Mouse (Mus musculus) embryonic facial prominence, embryonic 11.5 days (tissue): Measurements from ENCODE around the gene Serhl. TPM values are rescaled to one million over a fixed set of nuclear protein-coding genes. Genes with fewer than 3 reads are reported as not detected.
A peak's percentile ranks its signal among the peaks of the same experiment; 100 is the strongest.

ENCODE experiments used
- ATAC-seq: fragments of 200-750 bp; cut with Nextera tagmentation; replicated peaks from 2 replicates; pipeline ENCODE4 v1.8.0; 2017; ENCODE audit warnings: low read depth; ENCODE audit not compliant: insufficient number of reproducible peaks, low FRiP score, low TSS enrichment
- DNase-seq: peaks from one replicate; pipeline ENCODE4 v3.0.0-alpha.2; 2015; ENCODE audit warnings: low spot score
- H3K27ac ChIP-seq: fragments of 300-500 bp; sonication (generic); replicated peaks from 2 replicates; pipeline ENCODE4 v1.5.1; 2014; ENCODE audit warnings: mild to moderate bottlenecking, low read depth, low read length, control low read depth
- H3K27me3 ChIP-seq: fragments of 300-500 bp; sonication (generic); 2 replicates; pipeline ENCODE4 v1.6.1; 2014; ENCODE audit warnings: mild to moderate bottlenecking, low read length, moderate library complexity, mixed read lengths; ENCODE audit not compliant: control insufficient read depth, insufficient read depth
- H3K36me3 ChIP-seq: fragments of 300-500 bp; sonication (generic); replicated peaks from 2 replicates; pipeline ENCODE4 v1.6.1; 2014; ENCODE audit warnings: low read depth, mild to moderate bottlenecking, low read length, moderate library complexity, mixed read lengths; ENCODE audit not compliant: control insufficient read depth, insufficient read depth
- H3K4me1 ChIP-seq: fragments of 300-500 bp; sonication (generic); 2 replicates; pipeline ENCODE4 v1.6.1; 2014; ENCODE audit warnings: low read length, mixed read lengths; ENCODE audit not compliant: control insufficient read depth, insufficient read depth
- H3K4me2 ChIP-seq: fragments of 300-500 bp; sonication (generic); 2 replicates; pipeline ENCODE4 v1.6.1; 2014; ENCODE audit warnings: low read depth, mild to moderate bottlenecking, control low read depth, low read length, moderate library complexity
- H3K4me3 ChIP-seq: fragments of 300-500 bp; sonication (generic); 2 replicates; pipeline ENCODE4 v1.5.1; 2014; ENCODE audit warnings: low read depth, low read length, control low read depth
- H3K9ac ChIP-seq: fragments of 300-500 bp; sonication (generic); replicated peaks from 2 replicates; pipeline ENCODE4 v1.6.1; 2014; ENCODE audit warnings: mild to moderate bottlenecking, control low read depth, low read length
- H3K9me3 ChIP-seq: fragments of 300-500 bp; sonication (generic); replicated peaks from 2 replicates; pipeline ENCODE4 v1.6.1; 2016; ENCODE audit warnings: mild to moderate bottlenecking, low read length, inconsistent platforms, mixed read lengths; ENCODE audit not compliant: control insufficient read depth
- WGBS: fragments of 180-500 bp; shearing (Covaris S2); extraction: QIAGEN DNeasy Blood & Tissue Kit; methylation state at CpG from one replicate; pipeline ENCODE4 v1.1.7; 2014; 5-methylcytosine and 5-hydroxymethylcytosine counted together
- polyA plus RNA-seq: library from polyadenylated mRNA; unstranded; fragments of >200 nt; fragmentation: Nextera tagmentation; extraction: Ambion mirVana; gene quantifications from 2 replicates; pipeline ENCODE4 v1.2.1, GENCODE M21; 2014

The Serhl gene
- polyA plus RNA-seq, 1 experiment from 2014 or later: 43.5 TPM

GRCm38 (mm10) chr15:83068270-83068669, 21.0 kb upstream of the Serhl start:
- no peaks in the 10 kb centered on the region for H3K4me1 ChIP-seq
- DNase-seq: no peak
- no peak overlapping the region for H3K9ac ChIP-seq
- H3K9me3 ChIP-seq: no peaks in the 10 kb centered on the region
- H3K4me2 ChIP-seq: no peak overlapping the region
- no peaks in the 10 kb centered on the region for H3K36me3 ChIP-seq
- no peak for ATAC-seq
- H3K27me3 ChIP-seq: no peaks in the 10 kb centered on the region
- no peak overlapping the region for H3K4me3 ChIP-seq
- H3K27ac ChIP-seq: no peak overlapping the region
- 92% methylated on average over 5 of the region's 5 CpGs for WGBS

- no peaks in the 10 kb centered on the region for H3K9me3 ChIP-seq
- H3K27me3 ChIP-seq: 0 out of 2 replicates have a peak, but pooled peaks cover 2% of the 10 kb centered on the region
- DNase-seq: no peak
- no peak for ATAC-seq
- no peaks in the 10 kb centered on the region for H3K36me3 ChIP-seq
- no peak overlapping the region for H3K4me3 ChIP-seq
- H3K4me2 ChIP-seq: no peak overlapping the region
- WGBS: 86% methylated on average over 3 of the region's 3 CpGs
- no peak overlapping the region for H3K27ac ChIP-seq
- H3K4me1 ChIP-seq: no peaks in the 10 kb centered on the region
- H3K9ac ChIP-seq: no peak overlapping the region
These were observed 18.4 kb upstream of the Serhl start for GRCm38 (mm10) chr15:83070942-83071341.

- H3K4me1 ChIP-seq: no peaks in the 10 kb centered on the region
- ATAC-seq: no peak
- 83% methylated on average over 5 of the region's 5 CpGs for WGBS
- H3K9ac ChIP-seq: no peak overlapping the region
- no peak overlapping the region for H3K4me3 ChIP-seq
- no peaks in the 10 kb centered on the region for H3K36me3 ChIP-seq
- H3K4me2 ChIP-seq: no peak overlapping the region
- no peak for DNase-seq
- H3K9me3 ChIP-seq: no peaks in the 10 kb centered on the region
- H3K27ac ChIP-seq: no peak overlapping the region
- H3K27me3 ChIP-seq: 0 out of 2 replicates have a peak, but pooled peaks cover 2% of the 10 kb centered on the region
These were observed 17.6 kb upstream of the Serhl start for GRCm38 (mm10) chr15:83071752-83072151.

GRCm38 (mm10) chr15:83074179-83074578, 15.1 kb upstream of the Serhl start:
- no peak for ATAC-seq
- H3K4me1 ChIP-seq: no peaks in the 10 kb centered on the region
- no peaks in the 10 kb centered on the region for H3K9me3 ChIP-seq
- H3K4me2 ChIP-seq: no peak overlapping the region
- no peak for DNase-seq
- H3K36me3 ChIP-seq: no peaks in the 10 kb centered on the region
- no peak overlapping the region for H3K27ac ChIP-seq
- no peak overlapping the region for H3K4me3 ChIP-seq
- H3K9ac ChIP-seq: no peak overlapping the region
- WGBS: 89% methylated on average over 4 of the region's 4 CpGs
- H3K27me3 ChIP-seq: 0 out of 2 replicates have a peak, but pooled peaks cover 2% of the 10 kb centered on the region

- WGBS: 67% methylated on average over 27 of the region's 27 CpGs
- Histone ChIP-seq H3K36me3 (no peaks in the 10 kb centered on the region), H3K27ac (no peak overlapping the region), H3K27me3 (0 out of 2 replicates have a peak, but pooled peaks cover 2% of the 10 kb centered on the region), H3K9ac (no peak overlapping the region), H3K4me2 (no peak overlapping the region), H3K9me3 (no peaks in the 10 kb centered on the region), H3K4me3 (no peak overlapping the region), H3K4me1 (no peaks in the 10 kb centered on the region)
- DNase-seq: no peak
- ATAC-seq: no peak
These were observed 13.4 kb upstream of the Serhl start for GRCm38 (mm10) chr15:83075607-83076525.

GRCm38 (mm10) chr15:83083530-83083929, 5.8 kb upstream of the Serhl start:
- H3K4me3 ChIP-seq: no peak overlapping the region
- H3K27ac ChIP-seq: no peak overlapping the region
- no peak overlapping the region for H3K4me2 ChIP-seq
- ATAC-seq (no peak), DNase-seq (no peak)
- H3K4me1 ChIP-seq: no peaks in the 10 kb centered on the region
- H3K9ac ChIP-seq: no peak overlapping the region
- 70% methylated on average over 5 of the region's 5 CpGs for WGBS
- no peaks in the 10 kb centered on the region for H3K27me3 ChIP-seq
- no peaks in the 10 kb centered on the region for H3K9me3 ChIP-seq
- H3K36me3 ChIP-seq: no peaks in the 10 kb centered on the region

- peaks cover 4% of the 10 kb centered on the region; the same call in 1 of the 2 replicates for H3K4me1 ChIP-seq
- ATAC-seq: no peak
- H3K36me3 ChIP-seq: no peaks in the 10 kb centered on the region
- 68% methylated on average over 13 of the region's 13 CpGs for WGBS
- H3K9ac ChIP-seq: no peak overlapping the region
- peak; percentile 35 for DNase-seq
- H3K9me3 ChIP-seq: no peaks in the 10 kb centered on the region
- no peak overlapping the region for H3K27ac ChIP-seq
- no peak overlapping the region for H3K4me2 ChIP-seq
- H3K27me3 ChIP-seq: peaks cover 6% of the 10 kb centered on the region
- no peak overlapping the region for H3K4me3 ChIP-seq
These were observed 5.2 kb upstream of the Serhl start for GRCm38 (mm10) chr15:83084022-83084640.

GRCm38 (mm10) chr15:83085901-83086300, 3.4 kb upstream of the Serhl start:
- Histone ChIP-seq H3K4me1 (peaks cover 6% of the 10 kb centered on the region; the same call in 1 of the 2 replicates), H3K36me3 (no peaks in the 10 kb centered on the region), H3K9me3 (no peaks in the 10 kb centered on the region), H3K27ac (no peak overlapping the region), H3K4me3 (no peak overlapping the region), H3K4me2 (no peak overlapping the region), H3K9ac (no peak overlapping the region), H3K27me3 (peaks cover 7% of the 10 kb centered on the region)
- 33% methylated on average over 7 of the region's 7 CpGs for WGBS
- DNase-seq (peak; percentile 36), ATAC-seq (no peak)
